Mouse (Mus musculus): ENCODE data around the gene Slc30a1. TPM values are rescaled to one million over a fixed set of nuclear protein-coding genes. Genes with fewer than 3 reads are reported as not detected.

Gene Slc30a1
- total RNA-seq (2021): 1 to 10 TPM; 7.5 to 8.9 TPM
- long read RNA-seq, experiment 1, full-length matches to known transcripts: 11 of 11 reads
- long read RNA-seq, experiment 1, partial matches to known transcripts: 0 of 11 reads
- long read RNA-seq, experiment 1, other reads (novel, unspliced or antisense): 0 of 11 reads
- long read RNA-seq, experiment 2, full-length matches to known transcripts: 4 of 4 reads
- long read RNA-seq, experiment 2, partial matches to known transcripts: 0 of 4 reads
- long read RNA-seq, experiment 2, other reads (novel, unspliced or antisense): 0 of 4 reads

- peak; percentile 100 for DNase-seq
Measured at GRCm38 (mm10) chr1:191906571-191907430, at the start of gene Slc30a1. TSS of gene Slc30a1 (plus strand) at chr1:191906767.

GRCm38 (mm10) chr1:191856886-191857651 is 49.5 kb upstream of the Slc30a1 start:
- DNase-seq: no peak

GRCm38 (mm10) chr1:191858136-191858535 is 48.4 kb upstream of the Slc30a1 start:
- no peak for DNase-seq

DNA sequence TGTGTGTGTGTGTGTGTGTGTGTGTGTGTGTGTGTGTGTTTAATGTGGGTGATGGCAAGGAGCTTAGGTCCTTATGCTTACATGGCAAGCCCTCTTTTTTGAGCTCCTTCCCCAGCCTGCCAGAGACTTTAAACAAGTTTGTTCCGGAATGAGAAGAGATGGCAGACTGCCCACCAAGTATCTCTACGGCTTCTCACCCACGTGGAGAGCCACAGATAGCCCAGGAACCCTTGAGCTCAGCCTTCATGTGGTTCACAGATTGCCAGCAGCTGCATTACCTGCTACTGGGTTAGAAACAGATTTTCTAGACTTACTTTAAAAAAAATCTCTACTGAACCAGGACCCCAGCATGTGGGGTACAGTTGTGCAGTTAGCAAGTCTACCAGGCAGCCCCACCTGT is 46.7 kb upstream of the Slc30a1 start:
- no peak for DNase-seq

GRCm38 (mm10) chr1:191861247-191861646 is 45.3 kb upstream of the Slc30a1 start:
- DNase-seq: no peak

- no peak for DNase-seq
Measured at GRCm38 (mm10) chr1:191863833-191864550, 42.6 kb upstream of the Slc30a1 start.

DNA sequence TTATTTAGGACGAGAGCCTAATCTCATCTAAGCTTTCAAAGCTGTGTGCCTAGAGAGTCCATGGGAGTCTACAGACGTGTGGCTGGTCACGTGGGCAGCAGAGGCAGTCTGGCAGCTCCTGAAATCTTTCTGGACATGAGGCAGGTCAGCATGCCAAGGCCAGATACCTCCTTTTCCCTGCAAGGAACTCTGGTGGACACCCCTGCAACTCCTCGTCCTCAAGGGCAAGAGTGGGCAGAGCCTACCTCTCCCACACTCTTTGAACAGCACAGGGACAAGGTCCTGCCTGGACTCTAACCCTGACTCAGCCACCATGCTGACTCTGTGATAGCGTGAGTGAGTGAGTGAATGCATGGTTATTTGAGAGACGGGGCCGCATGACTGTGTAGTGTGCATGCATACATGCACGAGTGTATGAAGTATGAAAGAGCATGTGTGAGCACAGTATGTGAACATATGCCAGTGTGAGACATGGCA is 42.0 kb upstream of the Slc30a1 start:
- no peak for DNase-seq

- DNase-seq: no peak
Measured at GRCm38 (mm10) chr1:191872076-191872710, 34.4 kb upstream of the Slc30a1 start.

DNA sequence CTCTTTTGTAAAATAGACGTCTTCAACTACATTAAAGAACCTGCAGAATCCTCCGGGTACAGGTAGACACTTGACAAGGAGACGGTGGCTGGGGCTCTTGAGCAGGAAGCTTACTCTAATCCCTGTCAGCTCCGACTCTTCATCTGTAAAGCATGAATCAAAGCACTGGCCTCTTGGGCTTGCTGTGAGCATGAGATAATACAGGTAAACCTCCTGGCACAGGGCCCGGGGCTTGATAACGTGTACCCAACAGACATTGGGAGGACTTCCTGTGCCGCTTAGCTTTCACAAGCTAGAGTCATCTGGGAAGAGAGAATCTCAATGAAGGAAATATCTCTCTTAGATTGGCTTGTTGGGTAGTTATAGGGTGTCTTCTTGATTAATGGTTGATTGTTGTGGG is 31.6 kb upstream of the Slc30a1 start:
- no peak for DNase-seq

- DNase-seq: no peak
Measured at GRCm38 (mm10) chr1:191875683-191876305, 30.8 kb upstream of the Slc30a1 start.

- no peak for DNase-seq
Measured at GRCm38 (mm10) chr1:191877681-191878080, 28.9 kb upstream of the Slc30a1 start.

- no peak for DNase-seq
Measured at GRCm38 (mm10) chr1:191878518-191878921, 28.0 kb upstream of the Slc30a1 start.

- DNase-seq: no peak
Measured at GRCm38 (mm10) chr1:191880247-191880646, 26.3 kb upstream of the Slc30a1 start.

- DNase-seq: no peak
Measured at GRCm38 (mm10) chr1:191880921-191881609, 25.5 kb upstream of the Slc30a1 start.

- DNase-seq: no peak
Measured at GRCm38 (mm10) chr1:191881663-191882062, 24.9 kb upstream of the Slc30a1 start.

GRCm38 (mm10) chr1:191882474-191883206 is 23.9 kb upstream of the Slc30a1 start:
- DNase-seq: no peak

- DNase-seq: no peak
Measured at GRCm38 (mm10) chr1:191883654-191884053, 22.9 kb upstream of the Slc30a1 start.

- DNase-seq: no peak
Measured at GRCm38 (mm10) chr1:191891912-191892311, 14.7 kb upstream of the Slc30a1 start.

DNA sequence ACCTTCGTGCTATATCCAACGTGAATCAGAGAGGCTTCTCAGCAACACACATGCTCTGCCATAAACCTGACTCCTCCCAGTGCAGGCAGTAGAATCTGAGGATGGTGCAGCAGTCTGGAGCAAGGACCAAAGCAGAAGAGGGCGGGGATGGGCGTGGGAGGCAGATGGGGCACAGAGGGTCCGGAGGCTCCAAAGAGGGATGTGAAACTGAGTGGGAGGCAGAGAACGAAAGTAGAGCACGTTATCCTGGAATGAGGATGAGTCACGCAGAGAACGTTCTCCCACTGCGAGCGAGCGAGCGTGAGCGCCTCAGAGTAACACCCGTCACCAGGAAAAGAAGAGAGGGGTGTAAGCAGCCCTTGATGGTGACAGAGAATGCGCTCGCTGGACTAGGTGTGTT is 12.2 kb upstream of the Slc30a1 start:
- no peak for DNase-seq

- DNase-seq: no peak
Measured at GRCm38 (mm10) chr1:191894857-191895256, 11.7 kb upstream of the Slc30a1 start.

All from gastrocnemius, postnatal 10 days (tissue).